Mouse (Mus musculus) myocyte (in vitro differentiated cells): ENCODE measurements around the gene Acox1.

Source experiments
- MYOG ChIP-seq, 3 experiments: IDR thresholded peaks; one replicate each; pipeline ENCODE4 v1.6.1; 2011; ENCODE audit warnings: control low read depth in 2 of 3, low read depth in 2 of 3, mild to moderate bottlenecking in 2 of 3; ENCODE audit not compliant: insufficient read length in 2 of 3, control insufficient read depth in 1 of 3, insufficient read depth in 1 of 3
- POLR2A ChIP-seq: IDR thresholded peaks from one replicate; pipeline ENCODE4 v1.6.1; 2011; ENCODE audit warnings: low read depth, mild to moderate bottlenecking, control low read depth, moderate library complexity; ENCODE audit not compliant: insufficient read length
- TCF12 ChIP-seq: IDR thresholded peaks from one replicate; pipeline ENCODE4 v1.6.1; 2011; ENCODE audit warnings: mild to moderate bottlenecking, control low read depth; ENCODE audit not compliant: poor library complexity, insufficient read depth, severe bottlenecking
- TCF3 ChIP-seq: IDR thresholded peaks from one replicate; pipeline ENCODE4 v1.6.1; 2011; ENCODE audit warnings: low read depth, control low read depth; ENCODE audit not compliant: insufficient read length

DNA sequence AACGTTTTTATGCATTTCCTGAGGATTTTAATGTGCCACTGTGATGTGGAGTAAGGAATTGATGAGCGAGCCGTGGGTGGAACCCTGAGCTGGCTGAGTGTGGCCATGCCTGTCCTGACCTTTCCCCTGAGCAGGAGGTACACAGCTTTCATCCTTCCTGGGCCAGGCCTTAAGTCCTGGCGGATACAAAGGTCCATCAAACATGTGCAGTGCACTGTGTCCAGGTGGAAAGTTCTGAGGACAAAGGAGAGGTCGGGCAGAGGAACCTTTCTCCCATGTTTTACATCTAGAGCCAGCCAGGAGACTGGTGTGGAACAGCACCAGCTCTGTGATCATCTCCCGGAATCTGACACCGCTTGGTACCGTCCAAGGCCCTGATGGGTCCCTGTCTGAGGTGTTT is 10.4 kb upstream of the Acox1 start:
- TF ChIP-seq POLR2A (no peak), MYOG (IDR thresholded peaks at IDR 0.05; ENCODE audit: control insufficient read depth in 1 of 3, insufficient read depth in 1 of 3, insufficient read length in 2 of 3, low read depth in 2 of 3) (no peak), TCF12 (no peak), TCF3 (no peak)
